Mouse (Mus musculus): ENCODE measurements around the gene Snrnp200.
"Not testable (repeated sequence)": the region's sequence is repeated elsewhere in the genome, so short reads cannot be mapped to it uniquely, and the experiment has no call there.

Snrnp200 gene

DNA sequence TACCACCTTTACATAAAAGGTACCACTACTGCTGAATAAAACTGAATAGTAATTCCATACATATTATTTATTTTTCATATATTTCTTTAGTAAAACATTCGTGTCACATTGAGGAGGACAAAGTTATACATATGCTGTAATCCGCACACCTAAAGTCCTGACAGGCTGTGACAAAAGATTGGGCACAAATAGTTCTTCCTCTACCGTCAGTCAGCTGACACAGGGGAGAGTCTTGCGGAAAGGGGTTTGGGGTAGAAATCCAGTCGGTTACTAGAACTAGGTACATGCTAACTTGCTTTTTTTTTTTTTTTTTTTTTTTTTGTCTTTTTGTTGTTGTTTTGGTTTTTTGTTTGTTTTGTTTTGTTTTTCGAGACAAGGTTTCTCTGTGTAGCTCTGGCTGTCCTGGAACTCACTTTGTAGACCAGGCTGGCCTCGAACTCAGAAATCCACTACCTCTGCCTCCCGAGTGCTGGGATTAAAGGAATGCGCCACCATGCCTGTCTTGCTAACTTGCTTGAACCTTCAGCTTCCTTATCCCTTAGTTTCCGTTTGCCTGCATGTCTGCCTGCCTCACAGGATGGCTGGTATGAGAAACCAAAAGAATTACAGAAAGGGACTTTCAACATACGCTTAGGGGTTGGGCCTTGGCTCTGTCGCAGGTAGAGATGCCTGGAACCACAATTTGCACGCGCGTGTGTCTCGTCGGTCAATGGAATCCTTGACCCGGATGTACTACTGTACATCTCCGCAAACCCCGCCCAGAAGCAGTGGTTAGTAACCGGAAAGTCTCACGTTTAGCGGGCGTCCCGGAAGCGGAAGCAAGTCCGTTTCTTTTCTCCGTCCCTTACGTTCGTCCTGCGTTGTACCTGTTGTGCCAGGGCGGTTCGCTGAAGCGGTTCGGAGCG is at the start of gene Snrnp200, which contains the start of gene 1810024B03Rik:
TSS of gene Snrnp200 (plus strand) at position 840 of the 905 bp plus-strand sequence.
TSS of gene 1810024B03Rik (minus strand) at position 734 of the 905 bp plus-strand sequence.
- peak; percentile 95 for DNase-seq

DNA sequence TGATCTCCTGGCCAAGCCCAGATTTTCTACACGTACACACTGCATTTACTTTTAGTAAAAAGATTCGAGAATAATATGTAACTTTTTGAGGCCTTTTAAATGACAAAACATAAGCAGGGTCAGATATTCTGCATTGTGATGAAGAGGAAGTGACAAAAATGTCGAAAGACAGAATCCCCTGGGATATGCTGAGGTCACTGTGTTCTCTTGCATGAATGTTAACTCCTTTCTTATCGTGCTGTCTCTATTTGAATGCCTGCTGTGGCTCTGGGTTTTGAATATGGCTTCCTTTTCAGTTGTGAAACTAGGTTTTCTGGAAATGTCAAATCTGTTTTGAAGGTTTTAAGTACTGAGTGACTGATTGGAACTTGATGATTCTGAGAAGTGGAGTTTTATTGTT is 42.5 kb upstream of the Snrnp200 start:
- DNase-seq = no peak

DNA sequence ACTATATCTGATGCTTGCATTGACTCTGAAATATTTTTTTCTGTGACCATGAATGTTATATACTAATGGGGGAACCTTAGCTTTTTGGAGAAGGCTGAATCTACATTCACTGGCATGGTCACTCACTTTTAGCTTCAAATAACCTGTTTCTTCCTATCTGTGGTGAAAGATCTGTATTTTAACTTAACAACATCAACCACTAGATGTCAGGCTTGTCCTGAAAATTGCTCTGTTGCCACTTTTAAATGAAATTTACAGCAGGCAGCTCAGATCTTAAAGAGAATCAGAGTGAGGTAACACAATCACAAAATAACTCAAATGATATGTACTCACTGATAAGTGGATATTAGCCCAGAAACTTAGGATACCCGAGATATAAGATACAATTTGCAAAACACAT is 41.9 kb upstream of the Snrnp200 start:
- not testable (repeated sequence) for DNase-seq

DNA sequence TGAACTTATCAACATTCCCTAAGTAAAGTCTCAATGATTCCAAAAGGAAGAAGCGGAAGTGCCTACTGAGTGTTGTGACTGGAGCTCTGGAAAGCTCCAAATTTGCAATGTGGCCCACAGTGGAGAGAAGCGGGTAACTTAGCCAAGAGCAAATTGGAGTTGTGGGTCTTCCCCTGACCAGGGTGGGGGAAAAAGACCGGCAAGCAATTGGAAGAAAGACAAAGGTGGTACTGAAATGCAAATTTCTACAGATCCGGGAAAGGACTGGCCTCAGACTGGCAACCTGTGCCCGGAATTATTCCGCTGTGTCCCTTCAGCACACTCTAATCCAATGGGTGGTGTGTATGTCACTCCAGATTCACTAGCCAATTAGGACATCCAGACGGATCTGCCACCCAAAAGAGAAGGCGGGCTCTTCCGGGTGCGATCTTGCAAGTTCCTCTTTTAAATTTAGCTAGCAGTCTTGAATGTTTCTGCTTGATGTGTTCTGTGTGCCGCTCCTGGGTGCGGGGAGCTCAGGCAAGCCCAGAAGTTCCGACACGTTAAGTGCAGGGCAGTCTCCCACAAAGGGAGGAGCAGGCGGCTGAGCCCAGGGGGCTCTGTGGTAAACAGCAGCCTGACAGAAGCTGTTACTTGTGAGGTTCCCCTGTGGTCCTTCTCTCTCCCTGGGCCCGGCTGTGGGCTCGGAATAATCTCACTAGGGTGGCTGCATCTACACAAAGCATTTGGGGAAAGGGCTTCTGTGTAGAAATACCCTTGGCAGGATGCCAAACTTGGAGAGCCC is 25.4 kb upstream of the Snrnp200 start:
- peak; percentile 87 for DNase-seq

DNA sequence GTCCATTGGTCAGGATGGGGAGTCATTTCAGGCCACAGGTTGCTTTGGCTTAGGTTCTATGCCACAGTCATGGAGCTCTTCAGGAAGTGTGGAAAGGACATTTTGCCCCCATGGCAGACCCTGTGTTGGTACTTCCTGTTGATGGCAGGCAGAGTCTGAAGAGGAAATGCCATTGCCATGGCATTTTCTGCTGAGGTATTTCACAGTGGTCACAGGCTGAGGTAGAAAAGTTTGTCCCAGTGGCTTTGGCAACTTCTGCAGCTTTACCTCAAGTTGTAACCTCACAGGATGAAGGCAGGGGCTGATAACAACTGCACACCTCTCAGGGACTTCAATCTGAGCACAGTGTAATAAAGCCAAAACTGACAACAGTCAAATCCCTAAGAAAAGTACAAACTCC is 18.6 kb upstream of the Snrnp200 start:
- no peak for DNase-seq

DNA sequence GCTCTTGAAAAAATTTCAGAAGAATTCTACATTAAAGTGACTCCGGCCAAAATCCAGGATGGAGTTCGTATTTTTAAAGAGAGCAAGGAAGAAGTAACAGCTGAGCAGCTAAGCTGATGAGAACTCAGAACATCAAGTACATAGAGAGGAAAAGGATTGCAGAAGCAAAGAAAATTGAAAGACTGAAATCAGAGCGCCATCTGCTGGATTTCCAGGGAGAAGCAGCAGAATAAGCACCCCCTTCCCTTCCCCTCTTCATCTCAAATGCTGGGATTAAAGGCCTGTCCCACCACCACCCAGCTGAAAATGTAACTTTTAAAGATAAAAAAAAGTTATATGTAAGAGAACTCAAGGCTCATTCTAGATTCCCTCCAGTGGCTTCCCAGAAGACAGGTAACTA is 3.3 kb upstream of the Snrnp200 start:
- no peak for DNase-seq

DNA sequence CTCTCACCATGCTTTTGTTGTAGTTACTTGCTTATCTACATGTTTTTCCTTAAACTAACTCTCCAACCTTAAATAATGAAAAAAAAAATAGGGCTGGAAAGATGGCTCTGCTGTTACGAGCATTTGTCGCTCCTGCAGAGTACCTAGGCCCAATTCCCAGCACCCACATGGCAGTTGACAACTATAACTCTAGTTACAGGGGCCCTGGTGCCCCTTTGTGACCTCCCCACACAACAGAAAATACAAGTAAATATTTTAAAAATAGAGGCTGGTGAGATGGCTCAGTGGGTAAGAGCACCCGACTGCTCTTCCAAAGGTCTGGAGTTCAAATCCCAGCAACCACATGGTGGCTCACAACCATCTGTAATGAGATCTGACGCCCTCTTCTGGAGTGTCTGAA is 2.2 kb upstream of the Snrnp200 start:
- not testable (repeated sequence) for DNase-seq

DNA sequence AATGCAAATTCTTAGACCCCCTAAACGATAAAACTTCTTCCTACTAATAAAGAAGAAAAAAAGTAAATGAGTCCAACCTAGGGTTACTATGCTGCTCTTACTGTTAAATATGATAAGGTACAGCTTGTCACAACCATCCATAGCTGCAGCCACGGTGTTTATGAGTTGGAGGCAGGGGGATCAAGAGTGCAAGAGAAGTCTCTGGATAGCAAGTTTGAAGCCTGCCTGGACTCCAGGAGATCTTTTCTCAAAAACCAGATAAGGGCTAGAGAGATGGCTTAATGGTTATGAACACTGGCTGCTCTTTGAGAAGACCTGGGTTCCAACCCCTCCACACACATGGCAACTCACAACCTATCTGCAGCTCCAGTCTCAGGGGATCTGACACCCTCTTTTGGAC is 1.3 kb upstream of the Snrnp200 start:
- no peak for DNase-seq

DNA sequence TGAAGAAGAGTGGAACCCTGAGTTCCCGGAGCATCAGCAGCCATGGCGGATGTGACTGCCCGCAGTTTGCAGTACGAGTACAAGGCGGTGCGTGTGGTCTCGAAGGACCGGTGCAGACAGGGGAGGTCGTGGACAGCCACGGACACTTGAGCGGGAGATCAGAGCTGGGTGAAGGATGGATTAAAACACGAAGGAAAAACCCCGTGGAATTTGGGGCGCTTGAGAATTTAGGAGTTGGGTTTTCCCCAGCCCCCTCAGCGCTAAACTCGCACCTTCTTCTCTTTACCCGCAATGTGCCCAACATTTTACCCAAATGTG is 225 bp downstream of the Snrnp200 start:
- no peak for DNase-seq

DNA sequence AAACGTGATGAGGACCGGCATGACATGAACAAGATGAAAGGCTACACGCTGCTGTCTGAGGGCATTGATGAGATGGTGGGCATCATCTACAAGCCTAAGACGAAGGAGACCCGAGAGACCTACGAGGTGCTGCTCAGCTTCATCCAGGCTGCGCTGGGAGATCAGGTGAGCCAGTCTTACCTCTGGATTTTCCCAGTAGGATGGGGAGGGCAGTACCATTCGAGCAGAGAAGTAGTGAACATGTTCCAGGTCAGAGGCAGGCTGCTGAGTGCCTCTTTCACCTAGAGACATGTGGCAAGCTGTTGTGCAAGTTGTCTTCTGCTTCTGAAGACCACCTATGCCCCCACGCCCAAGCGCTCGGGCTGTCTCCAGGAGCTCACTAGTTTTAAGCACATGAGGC is 2.5 kb downstream of the Snrnp200 start:
- DNase-seq = no peak

DNA sequence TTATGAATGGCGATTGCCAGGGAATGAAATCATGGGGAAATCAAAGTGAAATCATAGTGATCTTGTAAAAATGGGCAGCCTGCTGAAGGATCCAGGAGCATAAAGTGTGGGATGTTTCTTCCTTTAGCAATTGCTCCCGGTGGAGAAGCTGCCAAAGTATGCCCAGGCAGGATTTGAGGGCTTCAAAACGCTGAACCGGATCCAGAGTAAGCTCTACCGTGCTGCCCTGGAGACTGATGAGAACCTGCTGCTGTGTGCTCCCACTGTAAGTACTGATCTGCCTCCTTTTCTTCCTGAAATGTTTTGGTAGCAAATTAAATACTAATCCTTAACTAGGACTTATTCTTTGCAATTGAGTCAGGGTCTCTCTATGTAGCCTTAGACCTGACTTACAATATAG is 9.6 kb downstream of the Snrnp200 start:
- DNase-seq = no peak

DNA sequence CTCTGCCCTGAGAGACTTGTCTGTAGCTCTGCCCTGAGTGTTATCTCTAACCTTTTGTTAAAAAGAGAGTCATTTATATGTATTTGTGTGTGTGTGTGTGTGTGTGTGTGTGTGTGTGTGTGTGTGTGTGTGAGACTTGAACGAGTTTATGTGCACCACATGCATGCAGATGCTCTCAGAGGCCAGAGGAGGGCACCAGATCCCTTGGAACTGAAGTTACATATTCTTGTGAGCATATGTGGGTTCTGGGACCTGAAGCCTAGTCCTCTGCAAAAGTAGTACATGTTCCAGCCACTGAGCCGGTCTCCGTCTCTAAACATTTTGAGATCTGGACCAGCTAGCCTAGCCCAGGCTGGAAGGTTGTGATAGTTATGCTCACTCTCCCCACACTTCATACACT is 17.1 kb downstream of the Snrnp200 start:
- DNase-seq = no peak

DNA sequence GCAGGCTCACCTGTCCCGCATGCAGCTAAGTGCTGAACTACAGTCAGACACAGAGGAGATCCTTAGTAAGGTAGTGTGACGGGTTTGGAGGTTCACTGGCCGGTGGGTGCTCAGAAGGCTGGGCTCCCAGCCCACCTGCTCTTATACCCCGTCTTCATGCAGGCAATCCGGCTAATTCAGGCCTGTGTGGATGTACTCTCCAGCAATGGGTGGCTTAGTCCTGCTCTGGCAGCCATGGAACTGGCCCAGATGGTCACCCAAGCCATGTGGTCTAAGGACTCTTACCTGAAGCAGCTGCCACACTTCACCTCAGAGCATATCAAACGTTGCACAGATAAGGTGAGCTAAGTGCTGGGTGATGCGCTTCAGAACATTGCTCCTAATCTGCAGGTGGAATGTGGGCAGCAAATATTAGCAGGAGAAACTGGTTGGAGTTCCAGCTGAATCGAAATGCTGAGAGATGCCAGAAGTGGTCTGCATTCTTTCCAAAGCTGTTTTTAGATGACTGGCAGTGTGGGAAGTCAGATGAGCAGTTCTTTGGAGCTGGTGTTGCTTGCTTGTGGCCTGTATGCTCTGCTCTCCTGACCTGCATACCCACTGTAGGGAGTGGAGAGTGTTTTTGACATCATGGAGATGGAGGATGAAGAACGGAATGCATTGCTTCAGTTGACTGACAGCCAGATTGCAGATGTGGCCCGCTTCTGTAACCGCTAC is 29.9 kb downstream of the Snrnp200 start:
- no peak for DNase-seq

DNA sequence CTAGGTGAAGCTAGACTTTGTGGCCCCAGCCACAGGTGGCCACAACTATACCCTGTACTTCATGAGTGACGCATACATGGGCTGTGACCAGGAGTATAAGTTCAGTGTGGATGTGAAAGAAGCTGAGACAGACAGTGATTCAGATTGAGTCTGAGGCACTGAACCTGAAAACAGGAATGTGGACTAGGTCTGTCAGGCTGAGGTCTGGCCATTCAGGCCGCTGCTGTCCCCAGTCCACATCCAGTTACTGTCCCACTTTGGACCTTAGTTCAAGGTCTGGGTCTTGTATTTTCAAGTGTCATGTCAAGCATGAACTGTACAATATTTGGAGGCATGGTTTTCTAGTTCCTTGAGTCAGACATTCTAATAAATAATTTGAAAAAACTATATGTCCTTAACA is 31.9 kb downstream of the Snrnp200 start:
- no peak for DNase-seq

DNA sequence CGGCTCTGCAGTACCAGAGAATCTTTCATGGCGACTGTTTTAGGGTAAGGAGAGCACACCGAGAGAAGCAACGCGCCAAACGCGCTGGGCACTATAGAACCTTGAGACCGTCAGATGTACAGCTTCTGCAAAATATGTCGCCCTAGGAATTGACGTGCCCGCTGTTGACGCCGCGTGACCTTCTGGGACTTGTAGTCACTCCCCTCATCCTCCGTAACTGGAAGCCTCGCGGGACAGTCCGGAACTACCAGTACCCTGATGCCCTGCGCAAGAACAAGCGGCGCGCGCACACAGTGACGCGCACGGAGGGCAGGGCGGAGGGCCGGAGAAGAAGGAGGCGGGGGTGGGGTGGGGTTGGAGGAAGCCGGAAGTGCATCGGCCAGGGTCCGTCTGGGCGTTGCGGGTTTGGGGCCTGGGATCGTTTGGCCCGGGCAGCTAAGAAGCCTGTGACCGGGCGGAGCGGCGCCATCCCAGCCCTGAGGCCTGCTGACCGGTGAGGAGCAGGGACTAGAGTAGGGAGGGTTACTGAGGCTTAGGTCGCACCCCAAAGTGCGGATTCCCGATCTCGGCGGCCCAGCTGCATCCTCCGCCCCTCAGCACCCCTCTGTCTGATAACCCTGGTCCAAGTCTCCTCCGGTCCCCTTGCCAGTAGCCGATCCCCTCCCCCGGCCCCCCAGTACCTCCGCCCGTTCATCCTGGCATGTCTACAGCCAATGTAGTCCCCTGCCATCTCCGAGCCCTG is 39.6 kb downstream of the Snrnp200 start, which contains the start of the genes Ciao1 and Tmem127:
TSS of gene Ciao1 (minus strand) at position 225 of the 742 bp plus-strand sequence.
TSS of gene Tmem127 (plus strand) at position 317 of the 742 bp plus-strand sequence.
- DNase-seq = peak; percentile 98

DNA sequence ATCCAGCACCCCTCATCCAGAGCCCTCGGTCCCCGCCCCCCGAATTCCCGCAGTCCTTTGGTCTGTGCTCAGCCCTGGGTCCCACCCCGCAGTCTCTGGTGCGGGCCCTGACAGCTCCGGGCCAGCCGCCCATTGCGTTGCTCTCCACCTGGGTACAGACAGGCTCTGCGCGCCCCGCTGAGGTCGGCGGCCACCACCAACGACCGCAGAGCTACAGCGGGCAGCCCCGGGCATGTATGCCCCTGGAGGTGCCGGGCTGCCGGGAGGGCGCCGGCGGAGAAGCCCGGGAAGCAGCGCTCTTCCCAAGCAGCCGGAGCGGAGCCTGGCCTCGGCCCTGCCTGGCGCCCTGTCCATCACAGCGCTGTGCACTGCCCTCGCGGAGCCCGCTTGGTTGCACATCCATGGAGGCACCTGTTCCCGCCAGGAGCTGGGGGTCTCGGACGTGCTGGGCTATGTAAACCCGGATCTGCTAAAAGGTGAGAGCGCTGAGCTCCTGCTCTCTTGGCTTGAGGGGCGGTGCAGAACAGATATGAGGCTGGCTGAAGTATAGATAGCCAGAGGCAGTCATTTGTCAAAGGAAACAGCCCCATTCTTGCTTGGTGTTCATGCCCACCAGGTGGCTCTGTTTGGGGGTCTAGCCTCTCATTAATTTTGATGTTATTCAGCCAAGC is 40.3 kb downstream of the Snrnp200 start:
- DNase-seq = peak; percentile 75

DNA sequence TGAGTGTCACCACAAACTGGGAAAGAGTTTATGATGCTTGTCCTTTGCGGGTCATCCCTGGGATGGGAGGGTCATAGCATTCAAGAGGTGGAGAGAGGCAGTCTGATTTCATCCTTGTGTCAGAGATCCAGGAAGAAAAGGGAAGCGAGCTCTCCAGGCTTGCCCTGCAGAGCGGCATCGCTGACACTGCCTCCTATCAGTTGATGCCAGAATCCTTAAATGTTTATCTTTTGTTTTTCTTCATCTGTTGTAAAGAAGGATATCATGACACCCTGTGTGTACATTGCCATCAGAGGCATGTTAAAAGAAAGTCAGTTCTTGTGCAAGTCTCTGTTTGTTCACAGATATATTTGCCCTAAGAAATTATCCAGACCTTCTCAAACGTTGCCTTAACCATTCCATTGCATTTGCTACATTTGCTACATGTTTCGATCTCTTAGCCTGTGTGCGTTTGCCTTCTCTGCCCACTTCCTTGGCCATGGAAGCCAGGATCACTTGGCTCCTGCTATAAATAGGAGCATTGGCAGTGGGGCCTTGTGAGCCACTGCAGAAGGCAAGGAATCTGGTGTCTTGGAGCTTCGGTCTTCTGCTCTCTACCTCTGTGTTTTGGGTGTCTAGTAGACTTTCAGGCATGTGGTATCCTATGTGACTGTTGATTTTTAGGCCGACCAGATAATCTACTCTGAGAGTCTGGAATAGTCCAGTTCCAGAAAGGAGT is 42.3 kb downstream of the Snrnp200 start:
- DNase-seq = no peak

DNA sequence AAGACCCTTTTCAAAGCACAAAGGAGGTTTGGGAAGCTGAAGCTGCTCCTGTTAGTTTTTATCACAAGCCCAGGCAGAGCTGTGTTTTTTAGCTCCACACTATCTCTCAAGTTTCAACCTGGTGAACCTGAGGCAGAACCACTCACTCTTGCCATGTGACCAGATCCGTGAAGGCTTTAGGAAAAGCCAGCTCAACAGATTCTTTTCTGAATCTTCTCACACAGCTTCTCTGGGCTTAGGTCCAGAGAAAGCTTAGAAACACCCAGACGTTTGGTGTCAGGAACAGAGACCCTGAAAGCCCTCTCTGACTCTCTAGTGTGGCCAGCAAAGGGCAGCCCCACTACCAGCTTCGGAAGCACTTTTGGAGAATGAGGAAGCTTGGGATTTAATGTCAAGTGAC is 43.3 kb downstream of the Snrnp200 start:
- DNase-seq = no peak

DNA sequence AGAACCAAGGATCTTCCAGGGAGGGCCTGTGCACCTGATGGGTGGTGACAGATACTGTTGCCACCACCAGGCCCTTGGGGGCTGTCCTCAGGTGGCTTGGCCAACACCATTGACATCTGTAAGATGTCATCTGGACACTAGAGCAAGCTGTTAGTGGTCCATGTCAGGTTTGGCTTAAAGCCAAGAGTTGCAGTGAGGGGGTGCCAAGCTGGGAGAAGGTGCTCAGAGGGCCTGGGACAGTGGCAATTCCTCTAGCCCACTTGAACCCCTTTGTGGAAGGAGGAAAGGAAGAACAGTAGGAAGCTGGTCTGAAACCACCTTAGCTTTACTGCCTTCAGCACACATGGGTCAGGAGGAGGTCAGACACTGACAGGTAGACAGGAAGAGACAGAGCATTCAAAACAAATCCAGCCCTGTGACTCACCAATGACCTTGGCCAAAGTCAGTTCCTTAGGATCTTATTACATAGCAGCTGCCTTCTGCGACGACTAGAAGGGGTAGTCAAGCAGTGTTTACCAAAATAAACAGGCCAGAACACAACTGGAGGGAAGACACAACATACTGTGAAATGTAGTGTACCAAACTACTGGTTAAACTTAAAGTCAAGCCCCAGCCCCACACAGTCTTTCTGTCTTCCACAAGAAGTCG is 43.8 kb downstream of the Snrnp200 start:
- DNase-seq = no peak

DNA sequence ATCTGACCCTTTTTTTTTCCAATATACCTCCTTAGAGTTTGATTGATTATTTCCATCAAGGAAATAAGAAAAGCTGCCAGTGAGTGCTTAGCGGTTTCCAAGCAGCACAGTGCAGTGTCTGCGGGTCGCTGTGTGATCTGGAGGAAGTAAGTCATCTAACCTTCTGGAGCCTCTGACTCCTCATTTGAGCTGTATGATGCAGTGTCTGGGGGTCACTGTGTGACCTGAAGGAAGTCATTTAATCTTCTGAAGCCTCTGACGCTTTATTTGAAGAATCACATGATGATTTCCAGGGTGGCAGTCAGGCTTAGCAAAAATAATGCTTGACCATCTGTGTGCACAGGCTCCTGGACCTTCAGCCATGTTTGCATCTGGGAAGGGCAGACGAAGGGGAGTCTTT is 44.6 kb downstream of the Snrnp200 start:
- DNase-seq = no peak
